Mouse (Mus musculus) central nervous system, embryonic 11.5 days (tissue): ENCODE results near the gene Mcm2. TPM values are rescaled to one million over a fixed set of nuclear protein-coding genes. Genes with fewer than 3 reads are reported as not detected.

Experiments
- polyA plus RNA-seq: library from polyadenylated mRNA; depleted of rRNA; stranded (reverse); fragments of >200 nt; gene quantifications from 2 replicates; pipeline ENCODE4 v1.2.3, GENCODE M21; 2012; rRNA removed

The Mcm2 gene
- 149 and 240 TPM in 2 replicates for polyA plus RNA-seq

DNA sequence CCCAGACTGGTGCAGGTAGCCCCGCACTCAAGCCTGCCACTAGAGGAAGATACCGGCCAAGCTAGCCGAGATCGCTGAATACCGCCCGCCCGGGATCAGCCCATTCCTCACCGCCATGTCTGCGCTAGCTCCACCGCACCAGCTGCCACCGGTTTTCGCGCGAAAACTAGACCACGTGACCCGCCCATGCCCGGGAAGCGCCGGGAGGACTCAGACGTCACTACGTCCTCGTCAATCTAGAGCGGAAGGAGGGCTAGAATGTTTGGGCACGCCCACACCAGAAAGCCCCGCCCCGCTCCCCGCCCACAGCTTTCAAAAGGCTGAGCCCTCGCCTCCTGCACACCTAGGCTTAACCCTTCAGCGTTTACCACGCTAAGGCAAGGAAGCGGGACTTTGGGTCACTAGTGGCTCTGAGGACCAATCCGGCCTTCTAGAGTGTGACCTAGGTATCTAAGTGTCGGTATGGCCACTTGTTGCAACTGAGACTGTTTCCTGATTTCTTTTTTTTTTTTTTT lies at the start of gene Mcm2:
Gene Mcm2 (minus strand): TSS at position 247 of the 515 bp plus-strand sequence.

DNA sequence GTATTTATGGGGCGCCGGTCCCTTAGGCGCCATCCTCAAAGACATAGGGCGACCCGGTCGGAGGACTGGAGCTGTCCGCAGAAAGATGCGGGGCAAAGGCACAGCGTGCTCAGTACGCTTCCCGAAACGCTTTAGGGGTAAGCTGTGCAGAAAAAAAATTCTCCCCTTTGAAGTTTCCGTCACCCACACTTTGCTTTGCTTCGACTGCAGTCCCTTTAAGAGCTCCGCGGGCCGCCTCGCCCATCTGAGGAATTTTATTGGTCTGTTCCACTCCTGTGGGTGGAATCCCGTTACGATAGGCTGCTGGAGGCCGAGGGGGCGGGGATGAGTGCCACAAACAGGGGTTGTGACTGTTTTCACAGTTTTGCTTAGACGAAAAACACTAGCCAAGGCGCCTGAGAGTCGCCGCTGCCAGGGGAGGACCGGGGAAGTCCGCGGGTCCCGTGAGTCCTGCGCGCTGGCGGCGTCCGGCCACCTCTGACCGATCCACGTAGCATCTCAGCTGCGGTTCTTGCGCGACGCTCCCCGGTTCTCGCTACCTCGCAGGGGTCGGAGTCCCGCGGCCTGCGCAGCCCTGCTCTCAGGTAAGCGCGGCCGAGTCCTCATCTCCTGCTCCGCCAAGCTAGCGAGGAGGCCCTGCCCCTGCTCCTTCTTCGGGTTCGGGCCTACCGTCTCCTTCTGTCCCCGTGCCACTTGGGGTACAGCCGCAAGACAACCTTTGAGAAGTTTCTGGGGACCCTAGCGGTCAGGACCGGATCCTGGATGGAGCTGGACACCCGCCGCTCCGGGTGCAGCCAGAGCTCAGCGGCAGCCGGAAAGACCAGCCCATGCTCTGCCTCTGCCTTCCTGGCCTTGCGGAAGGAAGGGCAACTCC lies 3.6 kb upstream of the Mcm2 start, which contains the start of gene Tpra1:
Gene Tpra1 (plus strand): TSS at position 305 of the 874 bp plus-strand sequence.

DNA sequence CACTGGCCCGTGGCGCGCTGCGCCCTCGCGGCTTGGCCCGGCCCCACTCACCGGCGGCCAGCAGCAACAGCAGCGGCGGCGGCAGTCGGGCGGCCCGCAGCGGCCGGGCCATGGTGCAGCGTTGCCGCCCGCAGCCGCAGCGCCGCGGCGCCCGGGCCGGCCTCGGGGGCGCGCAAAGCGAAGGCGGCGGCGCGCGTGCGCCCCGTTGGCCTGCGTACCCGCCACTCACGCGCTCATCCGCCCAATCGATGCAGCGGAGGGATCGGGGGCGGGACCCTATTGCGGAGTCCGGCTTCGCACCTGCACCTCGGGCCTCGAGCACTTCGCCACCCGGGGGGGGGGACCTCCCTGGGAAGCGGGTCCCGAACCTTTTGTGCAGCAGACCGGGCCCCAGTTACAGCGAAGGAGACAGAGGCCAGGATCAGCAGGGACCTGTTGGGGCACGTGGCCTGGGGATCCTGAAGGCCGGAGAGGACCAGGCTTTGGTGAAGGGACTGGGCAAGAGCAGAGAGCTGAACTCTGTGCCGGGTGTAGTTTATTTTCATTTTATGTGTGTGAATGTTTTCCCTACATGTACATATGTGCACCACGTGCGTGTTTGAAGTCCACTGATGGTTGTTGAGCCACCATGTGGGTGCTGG lies 23.6 kb downstream of the Mcm2 start, which contains the start of gene Podxl2:
Gene Podxl2 (minus strand): TSS at position 177 of the 641 bp plus-strand sequence.

DNA sequence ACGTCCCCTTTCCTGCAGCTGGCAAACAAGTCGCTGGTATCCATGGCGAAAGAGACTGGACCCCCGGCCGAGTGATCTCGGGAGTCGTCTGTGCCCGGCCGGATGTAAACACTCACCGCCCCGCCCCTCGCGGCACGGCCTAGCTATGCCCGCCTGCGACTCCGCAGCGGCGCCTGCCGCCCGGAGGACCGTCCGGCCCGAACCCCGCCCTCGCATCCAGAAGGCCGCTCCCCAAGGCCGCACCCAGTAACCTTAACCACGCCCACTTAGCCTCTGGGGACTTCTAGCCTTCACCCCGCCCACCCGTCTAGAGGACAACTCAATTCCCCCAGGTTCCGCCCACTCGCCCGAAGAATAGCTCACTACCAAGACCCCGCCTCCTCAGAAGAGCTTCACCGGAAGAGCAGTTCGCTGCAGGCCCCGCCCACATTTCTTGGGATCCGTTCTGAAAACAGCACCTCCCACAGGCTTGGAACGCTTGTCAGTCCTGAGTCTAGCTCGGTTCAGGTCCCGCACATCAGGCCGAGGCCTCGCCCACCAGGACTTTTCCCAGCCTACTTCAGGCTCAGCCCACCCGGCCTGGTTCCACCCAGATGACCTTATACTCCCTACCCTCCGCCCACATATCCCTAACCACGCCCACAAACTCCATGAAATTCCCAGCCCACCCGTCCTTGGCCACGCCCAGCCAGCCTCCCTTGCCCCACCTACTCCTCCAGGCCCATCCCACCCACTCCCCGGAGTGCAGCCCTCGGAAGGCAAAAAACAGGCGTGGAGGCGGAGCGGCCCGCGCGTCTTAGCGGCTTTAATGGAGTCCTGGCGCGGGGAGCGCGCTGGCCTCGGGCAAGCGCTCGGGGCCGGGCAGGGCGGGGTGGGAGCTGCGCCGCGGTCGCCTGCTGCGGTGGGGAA lies 56.5 kb downstream of the Mcm2 start, which contains the start of gene Abtb1:
Gene Abtb1 (minus strand): TSS at position 204 of the 909 bp plus-strand sequence.

Other genes starting within 250 kb of the Mcm2 start
- 1.2 and 2.7 TPM in 2 replicates for gene Mgll, start 174.4 kb downstream of the Mcm2 start, polyA plus RNA-seq
- 39.5 and 43.4 TPM in 2 replicates for gene Abtb1, start 56.8 kb downstream of the Mcm2 start, polyA plus RNA-seq
- 208 and 265 TPM in 2 replicates for gene Podxl2, start 23.7 kb downstream of the Mcm2 start, polyA plus RNA-seq
- gene Tpra1, start 3.5 kb upstream of the Mcm2 start, polyA plus RNA-seq = 82.5 and 84.7 TPM in 2 replicates